Mouse (Mus musculus) heart, embryonic 16.5 days (tissue): ENCODE measurements around the gene Foxn3. TPM values are rescaled to one million over a fixed set of nuclear protein-coding genes. Genes with fewer than 3 reads are reported as not detected.

Source experiments
- ATAC-seq: fragments of 200-750 bp; cut with Nextera tagmentation; replicated peaks from 2 replicates; pipeline ENCODE4 v1.8.0; 2017; ENCODE audit warnings: moderate number of reproducible peaks; ENCODE audit not compliant: insufficient read depth, low FRiP score; ENCODE audit errors: extremely low read depth
- H3K27ac ChIP-seq: fragments of 300-500 bp; sonication (generic); 2 replicates; pipeline ENCODE4 v1.5.1; 2014; ENCODE audit warnings: mild to moderate bottlenecking, low read length, control low read depth, moderate library complexity
- H3K27me3 ChIP-seq: fragments of 300-500 bp; sonication (generic); 2 replicates; pipeline ENCODE4 v1.6.1; 2014; ENCODE audit warnings: low read length, mixed read lengths; ENCODE audit not compliant: control insufficient read depth, insufficient read depth
- H3K36me3 ChIP-seq: fragments of 300-500 bp; sonication (generic); 2 replicates; pipeline ENCODE4 v1.6.1; 2014; ENCODE audit not compliant: control insufficient read depth, insufficient read depth
- H3K4me1 ChIP-seq: fragments of 300-500 bp; sonication (generic); 2 replicates; pipeline ENCODE4 v1.6.1; 2014; ENCODE audit warnings: low read length, mixed read lengths; ENCODE audit not compliant: control insufficient read depth, insufficient read depth
- H3K4me2 ChIP-seq: fragments of 300-500 bp; sonication (generic); 2 replicates; pipeline ENCODE4 v1.6.1; 2014; ENCODE audit warnings: low read depth, mild to moderate bottlenecking, control low read depth, low read length
- H3K4me3 ChIP-seq: fragments of 300-500 bp; sonication (generic); 2 replicates; pipeline ENCODE4 v1.5.1; 2014; ENCODE audit warnings: mild to moderate bottlenecking, control low read depth, low read length
- H3K9ac ChIP-seq: fragments of 300-500 bp; sonication (generic); 2 replicates; pipeline ENCODE4 v1.6.1; 2014; ENCODE audit warnings: low read length, control low read depth
- H3K9me3 ChIP-seq: fragments of 300-500 bp; sonication (generic); replicated peaks from 2 replicates; pipeline ENCODE4 v1.6.1; 2016; ENCODE audit warnings: low read length; ENCODE audit not compliant: control insufficient read depth
- WGBS: fragments of 180-500 bp; shearing (Covaris S2); extraction: QIAGEN DNeasy Blood & Tissue Kit; methylation state at CpG from one replicate; pipeline ENCODE4 v1.1.7; 2014; 5-methylcytosine and 5-hydroxymethylcytosine counted together
- polyA plus RNA-seq: library from polyadenylated mRNA; unstranded; fragments of >200 nt; fragmentation: Nextera tagmentation; extraction: Ambion mirVana; gene quantifications from 2 replicates; pipeline ENCODE4 v1.2.1, GENCODE M21; 2015

The Foxn3 gene
- polyA plus RNA-seq, 1 experiment from 2014 or later = 52.1 TPM

- Histone ChIP-seq H3K4me2 (no peak overlapping the region), H3K9ac (no peak overlapping the region), H3K4me1 (peaks cover 12% of the 10 kb centered on the region), H3K27ac (no peak overlapping the region), H3K4me3 (no peak overlapping the region), H3K36me3 (peaks cover 6% of the 10 kb centered on the region; the same call in 1 of the 2 replicates), H3K27me3 (no peaks in the 10 kb centered on the region), H3K9me3 (no peaks in the 10 kb centered on the region)
- WGBS = 93% methylated on average over 7 of the region's 7 CpGs
- ATAC-seq = no peak
Observed at GRCm38 (mm10) chr12:99543421-99544195, 19.8 kb downstream of the Foxn3 start.

DNA sequence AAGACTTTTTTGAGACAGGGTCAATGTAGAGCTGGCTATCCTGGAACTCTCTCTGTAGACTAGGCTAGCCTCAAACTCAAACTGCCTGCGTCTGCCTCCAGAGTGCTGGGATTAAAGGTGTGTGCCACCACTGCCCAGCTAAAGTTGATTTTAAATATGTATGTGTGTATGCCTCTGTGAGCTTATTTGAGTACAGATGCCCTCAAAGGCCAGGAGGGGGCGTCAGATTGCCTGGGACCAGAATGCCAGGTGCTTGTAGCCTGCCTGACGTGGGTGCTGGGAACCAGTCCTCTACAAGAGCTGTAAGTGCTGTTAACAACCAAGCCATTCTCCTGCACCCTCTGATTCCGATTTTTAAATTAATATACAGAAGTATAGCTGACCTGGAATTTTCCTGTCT lies 23.2 kb downstream of the Foxn3 start:
- WGBS = 90% methylated on average over 4 of the region's 4 CpGs

DNA sequence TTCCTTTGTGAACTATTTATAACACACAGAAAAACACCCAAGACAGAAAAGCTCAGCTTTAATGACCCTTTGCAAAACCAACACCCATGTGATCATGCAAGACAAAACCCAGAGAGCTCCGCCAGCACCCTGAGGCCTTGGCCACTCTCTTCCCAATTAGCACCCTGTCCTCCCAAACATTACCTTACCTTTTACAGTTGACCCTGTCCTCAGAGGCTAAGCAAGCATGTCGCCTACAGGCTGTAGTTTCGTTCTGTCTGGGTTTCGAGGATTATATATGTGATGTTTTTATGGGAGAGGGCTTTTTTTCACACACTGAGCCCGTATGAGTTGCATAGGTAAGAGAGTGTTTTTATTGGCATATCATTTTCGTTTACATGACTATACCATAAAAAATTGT lies 26.1 kb downstream of the Foxn3 start:
- Histone ChIP-seq H3K9me3 (peaks cover 5% of the 10 kb centered on the region), H3K4me1 (no peaks in the 10 kb centered on the region), H3K4me2 (no peak overlapping the region), H3K36me3 (peaks cover 5% of the 10 kb centered on the region; the same call in 1 of the 2 replicates), H3K9ac (no peak overlapping the region), H3K27me3 (no peaks in the 10 kb centered on the region), H3K27ac (no peak overlapping the region), H3K4me3 (no peak overlapping the region)
- WGBS = 94% methylated on average over 6 of the region's 6 CpGs
- no peak for ATAC-seq

More for the DNA sequence above, 23.2 kb downstream of the Foxn3 start:
- Histone ChIP-seq H3K27me3 (no peaks in the 10 kb centered on the region), H3K4me2 (no peak overlapping the region), H3K4me3 (no peak overlapping the region), H3K27ac (no peak overlapping the region), H3K36me3 (peaks cover 11% of the 10 kb centered on the region; the same call in 1 of the 2 replicates), H3K4me1 (peaks cover 11% of the 10 kb centered on the region), H3K9ac (no peak overlapping the region), H3K9me3 (peaks cover 5% of the 10 kb centered on the region)
- ATAC-seq = no peak

- no peak overlapping the region for H3K4me2 ChIP-seq
- no peak overlapping the region for H3K9ac ChIP-seq
- H3K4me1 ChIP-seq = no peaks in the 10 kb centered on the region
- no peaks in the 10 kb centered on the region for H3K27me3 ChIP-seq
- no peak overlapping the region for H3K4me3 ChIP-seq
- WGBS = 92% methylated on average over 5 of the region's 5 CpGs
- no peak for ATAC-seq
- peaks cover 5% of the 10 kb centered on the region for H3K9me3 ChIP-seq
- H3K36me3 ChIP-seq = peaks cover 5% of the 10 kb centered on the region; the same call in 1 of the 2 replicates
- H3K27ac ChIP-seq = no peak overlapping the region
Observed at GRCm38 (mm10) chr12:99536426-99536825, 27.0 kb downstream of the Foxn3 start.

DNA sequence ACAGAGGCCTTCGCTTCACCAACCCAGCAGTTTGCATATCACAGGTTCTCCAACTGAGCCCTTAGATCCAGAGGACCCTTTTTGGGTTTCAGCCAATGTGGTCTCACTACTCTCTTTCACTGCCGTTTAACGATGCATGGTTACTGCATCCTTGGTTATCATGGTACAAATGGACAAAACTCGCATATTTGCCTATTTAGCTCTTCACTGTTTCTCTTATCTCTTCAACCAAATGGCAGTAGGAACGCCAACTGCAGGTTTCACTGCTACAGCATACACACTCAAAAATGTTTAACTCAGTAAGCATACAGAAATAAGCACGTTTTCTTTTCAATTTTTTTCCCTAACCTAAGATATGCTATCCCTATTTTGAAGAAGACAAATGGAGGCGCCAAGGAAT lies 31.0 kb downstream of the Foxn3 start:
- peaks cover 5% of the 10 kb centered on the region; the same call in 1 of the 2 replicates for H3K36me3 ChIP-seq
- H3K4me3 ChIP-seq = no peak overlapping the region
- H3K27ac ChIP-seq = no peak overlapping the region
- no peak for ATAC-seq
- 81% methylated on average over 7 of the region's 7 CpGs for whole genome bisulfite sequencing
- H3K4me2 ChIP-seq = no peak overlapping the region
- H3K27me3 ChIP-seq = no peaks in the 10 kb centered on the region
- H3K9me3 ChIP-seq = peaks cover 5% of the 10 kb centered on the region
- H3K9ac ChIP-seq = no peak overlapping the region
- no peaks in the 10 kb centered on the region for H3K4me1 ChIP-seq

DNA sequence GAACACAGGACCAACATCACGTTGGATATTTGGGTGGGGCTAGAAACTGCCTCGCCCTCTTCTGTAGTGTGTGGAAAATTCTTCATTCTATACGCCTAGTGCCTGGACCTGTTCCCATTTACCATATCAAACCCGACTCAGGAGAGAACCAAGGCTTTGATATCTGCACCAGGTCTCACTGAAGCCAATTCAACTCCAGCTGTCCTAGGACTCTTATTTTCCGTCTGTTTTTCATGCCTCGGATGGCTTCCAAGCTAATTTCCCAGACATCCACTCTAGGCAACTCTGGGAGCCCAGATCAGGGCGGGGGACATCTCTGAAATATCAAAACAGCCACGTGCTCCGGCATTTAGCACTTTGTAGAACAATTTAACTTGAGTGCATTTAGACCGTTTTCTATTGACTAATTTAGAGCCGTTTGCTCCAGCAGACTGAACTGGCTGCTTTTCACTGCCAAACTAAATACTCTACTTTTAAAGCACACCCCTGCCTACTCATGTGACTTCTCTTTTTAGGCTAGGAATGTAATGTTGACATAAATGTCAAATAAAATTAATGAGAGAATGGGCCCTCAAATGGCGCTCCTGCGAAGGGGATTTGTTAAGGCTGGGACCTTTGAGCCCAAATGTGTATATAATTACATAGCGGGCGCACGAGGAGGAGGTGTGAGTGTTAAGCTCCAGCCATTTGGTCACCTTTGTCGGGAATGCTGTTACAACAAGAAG lies 33.5 kb downstream of the Foxn3 start:
- ATAC-seq = peak; percentile 39; the same call in 1 of the 2 replicates
- Histone ChIP-seq H3K4me3 (no peak overlapping the region), H3K9me3 (no peaks in the 10 kb centered on the region), H3K36me3 (no peaks in the 10 kb centered on the region), H3K27ac (peak overlapping the region; percentile 3; the same call in 1 of the 2 replicates), H3K4me1 (peaks cover 7% of the 10 kb centered on the region), H3K27me3 (no peaks in the 10 kb centered on the region), H3K9ac (no peak overlapping the region), H3K4me2 (no peak overlapping the region)
- WGBS = 45% methylated on average over 17 of the region's 17 CpGs

DNA sequence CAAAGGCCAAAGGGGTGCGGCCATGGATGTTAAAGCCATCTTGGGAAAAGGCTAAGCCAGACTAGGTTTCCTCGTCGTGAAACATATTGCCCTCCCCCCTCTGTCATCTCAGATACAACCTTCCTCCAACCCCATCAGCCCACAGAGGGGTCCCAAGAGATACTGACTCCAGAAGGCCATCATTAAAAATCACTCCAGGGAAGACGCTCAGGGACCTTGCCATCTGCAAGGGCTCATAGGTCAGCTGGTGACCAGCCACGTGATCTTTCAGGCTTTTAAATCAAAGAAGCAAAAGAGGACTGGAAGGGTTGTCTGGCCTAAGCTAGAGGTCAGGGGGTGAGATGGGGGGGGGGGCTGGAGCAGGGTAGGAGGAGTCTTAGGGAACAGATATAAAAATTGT lies 34.4 kb downstream of the Foxn3 start:
- no peak overlapping the region for H3K4me2 ChIP-seq
- H3K4me3 ChIP-seq = no peak overlapping the region
- no peak for ATAC-seq
- no peak overlapping the region for H3K9ac ChIP-seq
- H3K4me1 ChIP-seq = peaks cover 7% of the 10 kb centered on the region
- no peak overlapping the region for H3K27ac ChIP-seq
- 81% methylated on average over 5 of the region's 5 CpGs for WGBS
- no peaks in the 10 kb centered on the region for H3K27me3 ChIP-seq
- no peaks in the 10 kb centered on the region for H3K9me3 ChIP-seq
- no peaks in the 10 kb centered on the region for H3K36me3 ChIP-seq

- Histone ChIP-seq H3K9ac (no peak overlapping the region), H3K4me2 (no peak overlapping the region), H3K36me3 (no peaks in the 10 kb centered on the region), H3K4me3 (no peak overlapping the region), H3K27ac (no peak overlapping the region), H3K27me3 (no peaks in the 10 kb centered on the region), H3K4me1 (peaks cover 7% of the 10 kb centered on the region), H3K9me3 (no peaks in the 10 kb centered on the region)
- WGBS = 69% methylated on average over 5 of the region's 6 CpGs
- no peak for ATAC-seq
Observed at GRCm38 (mm10) chr12:99527452-99527851, 35.9 kb downstream of the Foxn3 start.

GRCm38 (mm10) chr12:99526571-99527140 lies 36.7 kb downstream of the Foxn3 start:
- no peak overlapping the region for H3K4me3 ChIP-seq
- ATAC-seq = no peak
- H3K9me3 ChIP-seq = no peaks in the 10 kb centered on the region
- no peaks in the 10 kb centered on the region for H3K27me3 ChIP-seq
- no peak overlapping the region for H3K9ac ChIP-seq
- no peak overlapping the region for H3K4me2 ChIP-seq
- peaks cover 7% of the 10 kb centered on the region for H3K4me1 ChIP-seq
- 49% methylated on average over 9 of the region's 9 CpGs for WGBS
- no peaks in the 10 kb centered on the region for H3K36me3 ChIP-seq
- no peak overlapping the region for H3K27ac ChIP-seq
